Mouse (Mus musculus): Measurements from ENCODE around the gene Depdc1b. TPM values are rescaled to one million over a fixed set of nuclear protein-coding genes. Genes with fewer than 3 reads are reported as not detected.

Depdc1b gene
- total RNA-seq, 2 experiments from 2014 or later = 4.9 to 7.9 TPM

DNA sequence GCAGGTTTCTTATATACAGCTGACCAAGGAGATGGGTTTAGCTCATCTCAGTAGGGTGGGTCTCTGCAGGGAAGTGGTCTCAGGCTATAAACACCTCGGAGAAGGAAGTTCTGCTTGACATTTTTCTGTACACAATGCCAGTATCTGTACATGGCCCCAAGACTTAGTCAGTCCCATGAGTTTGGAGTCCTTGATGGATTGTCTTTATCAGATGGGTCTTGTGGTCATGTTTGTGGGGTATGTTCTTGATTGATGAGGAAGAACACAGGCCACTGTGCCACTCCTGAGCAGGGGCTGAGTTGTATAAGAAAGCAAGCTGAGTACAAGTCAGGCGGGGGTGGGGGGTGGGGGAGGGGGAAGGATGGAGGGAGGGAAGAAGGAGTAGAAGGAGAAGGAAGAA is 11.5 kb upstream of the Depdc1b start:
- DNase-seq (ENCODE audit: low spot score in 2 of 2) = no peak

DNA sequence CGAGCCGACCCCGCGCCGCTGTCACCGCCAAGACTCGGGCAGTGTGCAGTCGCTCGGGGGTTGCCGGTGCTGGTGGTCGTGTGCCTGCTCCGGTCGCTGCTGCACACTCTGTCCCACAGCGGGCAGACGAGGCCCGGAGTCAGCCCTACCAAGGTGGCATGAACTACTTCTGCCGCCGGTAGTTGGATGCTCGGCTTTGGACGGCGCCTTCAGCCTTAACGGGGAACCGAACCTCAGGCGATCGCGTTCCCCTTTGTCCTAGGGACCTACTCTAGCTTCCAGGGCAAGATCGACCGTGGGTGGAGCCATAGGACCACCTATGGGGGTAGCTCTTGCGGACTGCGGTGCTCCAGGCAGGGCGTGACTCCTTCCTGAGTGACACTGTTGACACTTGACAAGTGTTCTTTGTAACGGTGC is 363 bp downstream of the Depdc1b start:
- no peak for DNase-seq (ENCODE audit: low spot score in 2 of 2)

DNA sequence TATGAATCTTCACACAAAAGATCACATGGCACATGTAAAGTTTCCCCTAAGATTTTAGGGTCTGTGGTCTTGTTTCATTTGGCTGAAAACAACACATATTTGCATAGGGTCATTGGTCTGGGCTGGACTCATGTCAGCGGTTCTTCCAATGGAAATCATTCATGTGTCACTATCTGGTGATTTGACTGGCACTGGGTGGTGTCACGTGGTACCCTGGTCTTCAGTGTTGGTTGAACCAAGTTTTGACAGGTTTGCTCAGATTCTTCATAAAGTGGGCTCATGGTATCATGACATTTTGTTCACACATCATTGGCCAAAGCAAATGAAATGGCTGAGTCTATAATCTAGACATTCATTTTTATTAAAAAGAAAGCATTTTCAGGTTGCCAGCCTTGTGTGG is 1.3 kb downstream of the Depdc1b start:
- no peak for DNase-seq (ENCODE audit: low spot score in 2 of 2)

DNA sequence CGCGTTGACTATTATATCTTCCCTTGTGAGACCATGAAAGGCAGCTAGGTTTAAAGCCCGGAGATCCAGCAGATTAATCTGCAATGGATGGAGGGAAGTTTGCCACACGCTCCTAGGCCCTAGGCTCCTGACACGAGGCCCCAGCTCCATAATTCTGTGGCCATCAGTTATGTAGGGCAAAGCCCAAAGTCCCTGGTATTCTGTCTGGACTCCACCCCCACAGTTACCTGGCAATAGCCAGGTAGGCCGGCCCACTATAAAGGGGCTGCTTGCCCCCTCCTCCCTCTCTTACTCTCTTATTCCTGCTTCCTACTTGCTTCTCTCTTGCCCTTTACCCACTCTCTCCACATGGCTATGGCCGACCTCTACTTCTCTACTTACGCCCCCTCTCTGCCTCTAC is 2.9 kb downstream of the Depdc1b start:
- no peak for DNase-seq (ENCODE audit: low spot score in 2 of 2)

DNA sequence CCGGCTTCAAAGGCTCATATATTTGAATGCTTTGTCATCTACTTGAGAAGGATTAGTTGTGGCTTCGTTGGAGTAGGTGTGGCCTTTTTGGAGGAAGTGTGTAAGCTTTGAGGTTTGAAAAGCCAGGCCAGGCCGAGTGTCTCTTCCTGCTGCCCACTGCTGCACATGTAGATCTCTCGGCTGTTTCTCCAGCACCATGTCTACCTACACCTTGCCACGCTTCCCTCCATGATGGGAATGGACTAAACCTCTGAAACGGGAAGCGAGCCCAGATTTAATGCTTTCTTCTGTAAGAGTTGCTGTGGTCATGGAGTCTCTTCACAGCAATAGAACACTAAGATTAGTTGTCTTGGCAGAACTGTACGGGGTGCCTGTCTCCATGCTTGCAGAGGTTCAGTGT is 4.1 kb downstream of the Depdc1b start:
- no peak for DNase-seq (ENCODE audit: low spot score in 2 of 2)

DNA sequence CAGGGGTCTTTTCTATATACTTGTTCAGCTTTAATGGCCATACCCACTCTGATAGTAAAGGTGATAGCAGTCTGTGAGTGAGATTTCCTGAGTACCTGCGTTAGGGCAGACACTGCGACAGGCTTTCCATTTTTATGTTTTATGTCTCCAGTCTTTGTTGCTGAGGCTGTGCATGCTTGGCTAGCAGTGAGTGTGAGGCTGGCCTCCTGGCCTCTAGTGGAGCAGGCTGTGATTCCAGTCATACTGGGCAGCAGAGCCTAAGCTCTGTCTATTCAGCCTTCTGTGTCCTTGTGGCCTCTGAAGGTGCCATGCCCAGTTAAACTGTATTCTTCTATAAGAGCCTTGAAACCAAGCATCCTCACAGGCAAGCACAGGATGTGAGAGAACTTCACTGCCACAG is 6.3 kb downstream of the Depdc1b start:
- no peak for DNase-seq (ENCODE audit: low spot score in 2 of 2)

DNA sequence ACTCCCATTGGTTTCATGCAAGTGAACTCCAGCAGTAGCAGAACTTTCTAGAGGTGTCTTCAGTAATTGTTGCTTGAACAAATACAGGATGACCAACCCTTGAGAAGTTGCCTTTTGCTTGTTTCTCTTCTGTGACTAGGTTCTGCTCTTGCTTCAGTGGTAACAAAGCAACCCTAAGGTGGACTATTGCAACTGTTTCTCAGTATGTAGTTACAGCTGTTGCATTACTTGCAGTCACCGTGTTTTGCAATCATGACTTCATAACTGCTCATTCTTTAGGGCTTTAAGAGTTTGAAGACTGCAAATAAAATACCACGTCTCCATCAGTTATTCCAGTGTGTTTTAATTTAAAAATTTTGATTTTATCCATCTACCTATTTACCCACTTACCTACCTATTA is 7.2 kb downstream of the Depdc1b start:
- no peak for DNase-seq (ENCODE audit: low spot score in 2 of 2)

DNA sequence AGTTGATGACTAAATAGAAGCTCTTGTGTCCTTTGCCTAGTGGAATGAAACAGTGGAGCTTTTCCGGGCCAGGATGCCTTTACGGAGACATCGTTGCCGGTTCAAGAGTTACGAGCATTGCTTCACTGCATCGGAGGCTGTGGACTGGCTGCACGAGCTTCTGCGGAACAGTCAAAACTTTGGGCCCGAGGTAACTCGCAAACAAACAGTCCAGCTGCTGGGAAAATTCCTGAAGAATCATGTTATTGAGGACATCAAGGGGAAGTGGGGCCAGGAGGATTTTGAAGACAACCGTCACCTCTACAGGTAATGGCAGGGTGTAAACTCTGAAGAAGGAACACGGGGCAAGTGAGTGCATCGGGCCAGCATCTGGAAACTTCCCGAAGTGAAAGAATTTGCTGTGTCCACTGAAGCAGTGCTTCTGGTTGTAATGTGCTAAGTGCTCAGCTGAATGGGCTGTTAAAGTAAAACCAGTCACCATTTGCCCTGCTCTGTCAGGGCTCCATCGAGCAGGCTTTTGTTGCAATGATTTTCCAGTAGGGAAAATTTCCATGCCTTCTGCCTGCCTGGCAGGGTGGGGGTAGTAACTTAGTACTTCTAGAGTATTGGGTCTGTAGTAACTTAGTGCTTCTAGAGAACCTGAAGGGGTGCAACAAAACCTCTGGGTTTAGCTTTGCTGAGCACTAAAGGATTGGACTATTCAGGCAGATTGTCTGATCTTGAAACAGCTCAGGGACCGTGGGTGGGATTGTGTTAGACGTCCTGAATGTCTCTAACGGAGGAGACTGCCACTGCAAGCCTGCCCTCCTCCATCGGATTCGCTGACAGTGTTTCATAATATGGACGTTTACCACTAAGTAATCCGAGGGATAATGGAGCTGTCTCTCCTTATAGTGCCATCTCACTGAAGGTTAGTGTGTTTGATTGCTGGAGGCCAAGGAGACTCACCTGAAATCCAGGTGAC is 8.0 kb downstream of the Depdc1b start:
- DNase-seq (ENCODE audit: low spot score in 2 of 2) = no peak

DNA sequence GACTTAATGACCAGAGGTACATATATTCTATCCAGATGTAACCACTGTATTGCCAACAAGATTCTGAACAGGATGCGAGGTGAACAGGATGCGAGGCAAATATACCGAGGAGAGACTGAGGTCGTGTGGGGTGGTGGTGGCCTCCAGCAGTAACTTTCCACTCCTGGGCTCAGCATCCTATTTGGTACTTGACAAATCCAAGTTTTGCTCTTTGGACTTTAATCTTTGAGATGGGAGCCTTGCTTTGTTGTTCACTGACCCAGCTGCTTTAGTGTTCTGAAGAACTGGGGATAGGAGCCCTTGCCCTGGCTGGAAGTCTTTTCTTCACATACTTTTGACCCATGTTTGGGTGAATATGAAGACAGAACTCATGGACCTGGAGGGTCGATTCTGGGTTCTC is 9.7 kb downstream of the Depdc1b start:
- no peak for DNase-seq (ENCODE audit: low spot score in 2 of 2)

DNA sequence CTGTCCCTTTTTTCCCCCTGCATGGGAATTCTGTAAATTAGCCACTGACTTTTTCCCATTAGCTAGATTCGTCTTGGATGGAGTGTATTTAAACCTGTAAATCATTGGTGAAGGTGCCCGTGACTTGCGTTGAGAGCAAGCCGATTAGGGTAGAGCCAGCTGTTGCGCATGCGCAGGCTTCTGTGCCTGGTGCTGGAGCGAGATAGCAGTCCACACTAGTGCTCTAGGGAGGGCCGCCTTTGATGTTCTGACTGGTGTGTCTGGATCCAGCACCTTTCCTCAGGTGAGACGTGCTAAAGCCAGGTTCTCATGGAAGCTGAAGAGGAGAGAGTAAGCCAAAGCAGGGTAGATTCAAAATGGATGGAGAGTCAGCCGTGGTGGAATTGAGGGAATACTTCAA is 10.2 kb downstream of the Depdc1b start:
- DNase-seq (ENCODE audit: low spot score in 2 of 2) = no peak

DNA sequence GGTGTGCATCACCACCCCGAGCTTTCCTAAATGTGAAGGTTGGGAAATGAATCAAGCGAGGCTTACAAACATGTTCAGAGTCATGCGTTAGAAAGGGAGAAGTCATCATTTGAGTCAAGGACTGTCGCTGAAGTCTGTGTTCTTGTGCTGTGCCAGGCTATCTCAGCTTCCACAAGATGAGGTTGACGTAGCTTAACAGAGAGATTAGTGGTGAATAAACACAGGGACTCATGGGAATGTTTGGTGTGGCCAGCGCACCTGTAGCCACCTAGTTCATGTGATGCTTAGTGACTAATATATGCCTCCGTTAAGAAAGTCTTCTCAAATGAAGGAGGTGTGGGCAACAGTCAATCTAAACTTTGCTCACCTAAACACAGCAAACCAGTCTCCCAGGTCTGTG is 10.9 kb downstream of the Depdc1b start:
- DNase-seq (ENCODE audit: low spot score in 2 of 2) = no peak

DNA sequence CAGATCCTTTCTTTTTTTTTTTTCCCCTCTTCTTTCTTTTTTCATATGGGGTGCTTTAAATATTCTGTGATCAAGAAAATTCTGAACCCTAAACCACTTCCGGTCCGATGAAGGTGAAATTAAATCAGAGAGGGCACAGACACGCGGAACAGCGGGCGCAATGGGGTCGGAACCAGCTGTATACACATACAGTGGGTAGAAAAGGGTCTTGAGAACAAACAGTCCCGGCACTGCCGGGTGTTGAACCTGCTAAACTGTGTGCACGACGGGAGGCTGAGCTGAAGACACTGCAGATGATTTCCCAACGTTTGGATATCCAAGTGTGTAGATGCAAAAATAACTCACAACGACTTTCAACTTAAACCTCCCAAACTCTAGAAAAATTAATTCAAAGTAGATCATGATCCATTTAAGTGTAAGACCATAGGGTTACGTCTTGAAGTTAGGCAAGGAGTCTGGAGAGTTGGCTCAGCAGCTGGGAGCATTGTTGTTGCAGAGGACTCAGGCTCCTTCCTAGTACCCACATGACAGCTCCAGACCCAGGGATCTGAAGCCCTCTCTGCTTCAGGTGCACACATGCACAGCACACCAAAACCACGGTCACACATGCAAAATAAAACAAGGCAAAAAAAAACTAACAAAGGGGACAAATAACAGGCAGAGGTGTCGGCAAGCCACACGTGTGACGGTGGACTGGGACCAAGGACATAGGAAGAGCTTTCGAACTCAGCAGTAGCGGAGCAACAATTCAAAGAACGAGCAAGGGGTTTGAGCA is 12.5 kb downstream of the Depdc1b start:
- no peak for DNase-seq (ENCODE audit: low spot score in 2 of 2)

DNA sequence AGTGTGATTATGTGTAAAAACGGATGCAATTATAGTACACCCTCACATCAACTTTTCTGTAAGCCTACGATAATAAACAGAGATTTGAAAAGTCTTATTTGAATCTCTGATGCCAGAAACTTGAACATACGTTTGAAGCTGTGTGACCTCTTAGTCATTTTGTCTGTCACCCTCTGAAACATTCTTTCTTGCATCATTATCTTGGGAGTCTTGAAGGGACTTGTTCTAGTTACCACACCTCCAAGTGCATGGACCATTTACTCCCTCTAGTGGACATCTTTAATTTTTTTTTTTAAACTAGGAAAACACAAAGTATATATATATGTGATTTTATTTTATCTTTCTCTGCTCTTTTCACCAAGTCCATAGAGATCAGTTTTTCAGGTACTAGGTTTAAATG is 13.6 kb downstream of the Depdc1b start:
- DNase-seq (ENCODE audit: low spot score in 2 of 2) = no peak

DNA sequence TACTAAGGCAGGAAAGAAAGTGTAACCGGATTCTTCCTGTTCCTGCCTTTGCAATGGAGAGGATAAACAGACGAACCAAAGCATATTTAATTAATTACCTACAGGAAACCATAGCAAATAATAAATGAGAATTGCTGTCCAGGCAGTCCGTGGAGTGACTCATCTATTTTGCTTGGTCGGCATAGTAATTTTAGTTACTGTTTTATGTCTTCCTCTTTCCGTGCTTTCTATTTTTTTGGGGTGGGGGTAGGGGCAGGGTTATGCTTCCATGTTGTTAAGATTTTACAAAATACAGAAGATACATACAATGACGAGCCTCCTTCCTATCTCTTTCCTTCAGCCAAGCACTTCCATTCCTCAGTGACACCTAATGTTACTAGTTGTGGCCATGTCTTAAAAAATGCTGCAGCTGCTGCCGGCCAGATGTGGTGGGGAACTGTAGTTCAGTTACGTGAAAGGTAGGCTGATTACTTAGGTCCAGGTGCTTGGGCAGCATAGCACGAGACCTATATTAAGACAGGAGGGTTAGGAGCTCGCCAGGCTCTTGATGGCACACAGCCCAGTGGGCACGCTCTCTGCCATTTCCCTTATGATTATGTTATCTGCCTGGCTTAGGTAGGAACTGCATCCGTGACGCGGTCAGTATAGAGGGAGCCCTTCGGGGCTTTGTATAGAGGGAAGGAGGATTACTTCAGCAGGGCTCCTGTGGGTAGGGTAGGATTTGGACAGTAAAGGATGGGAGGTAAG is 19.3 kb downstream of the Depdc1b start:
- no peak for DNase-seq (ENCODE audit: low spot score in 2 of 2)

DNA sequence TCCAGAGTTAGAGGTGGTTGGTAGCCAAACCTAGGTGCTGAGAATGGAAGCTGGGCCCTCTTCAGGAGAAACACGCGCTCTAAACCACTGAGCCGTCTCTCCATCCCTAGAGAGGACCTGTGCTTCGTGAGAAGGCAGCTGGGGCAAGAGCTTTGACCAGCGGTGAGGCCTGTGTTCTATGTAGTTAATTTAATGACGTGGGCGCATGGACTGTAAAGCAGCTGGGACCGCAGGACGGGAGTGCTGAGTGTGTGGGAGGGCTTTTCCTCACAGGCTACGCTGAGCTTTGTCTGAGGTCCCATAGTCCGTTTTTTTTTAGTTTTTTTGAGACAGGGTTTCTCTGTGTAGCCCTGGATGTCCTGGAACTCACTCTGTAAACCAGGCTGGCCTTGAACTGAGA is 20.1 kb downstream of the Depdc1b start:
- DNase-seq (ENCODE audit: low spot score in 2 of 2) = no peak

DNA sequence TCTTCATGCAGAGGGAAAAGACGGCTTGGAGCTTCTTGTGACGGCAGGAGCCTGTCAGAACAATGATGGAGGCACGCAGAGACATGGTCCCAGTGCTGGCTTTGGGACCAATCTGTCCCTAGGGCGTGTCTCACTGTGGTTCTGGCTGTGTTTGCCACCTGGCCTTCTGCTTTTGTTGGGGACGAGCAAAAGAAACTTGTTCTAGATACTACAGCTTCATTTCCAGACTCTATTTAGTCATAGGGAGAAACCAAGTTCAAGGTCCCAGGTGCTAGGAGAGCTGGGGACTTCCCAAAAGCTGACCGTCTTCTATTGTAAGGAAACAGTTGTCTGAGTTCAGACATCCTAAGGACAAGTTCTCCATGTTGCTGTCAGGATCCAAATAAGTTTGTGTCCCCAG is 21.2 kb downstream of the Depdc1b start:
- no peak for DNase-seq (ENCODE audit: low spot score in 2 of 2)

DNA sequence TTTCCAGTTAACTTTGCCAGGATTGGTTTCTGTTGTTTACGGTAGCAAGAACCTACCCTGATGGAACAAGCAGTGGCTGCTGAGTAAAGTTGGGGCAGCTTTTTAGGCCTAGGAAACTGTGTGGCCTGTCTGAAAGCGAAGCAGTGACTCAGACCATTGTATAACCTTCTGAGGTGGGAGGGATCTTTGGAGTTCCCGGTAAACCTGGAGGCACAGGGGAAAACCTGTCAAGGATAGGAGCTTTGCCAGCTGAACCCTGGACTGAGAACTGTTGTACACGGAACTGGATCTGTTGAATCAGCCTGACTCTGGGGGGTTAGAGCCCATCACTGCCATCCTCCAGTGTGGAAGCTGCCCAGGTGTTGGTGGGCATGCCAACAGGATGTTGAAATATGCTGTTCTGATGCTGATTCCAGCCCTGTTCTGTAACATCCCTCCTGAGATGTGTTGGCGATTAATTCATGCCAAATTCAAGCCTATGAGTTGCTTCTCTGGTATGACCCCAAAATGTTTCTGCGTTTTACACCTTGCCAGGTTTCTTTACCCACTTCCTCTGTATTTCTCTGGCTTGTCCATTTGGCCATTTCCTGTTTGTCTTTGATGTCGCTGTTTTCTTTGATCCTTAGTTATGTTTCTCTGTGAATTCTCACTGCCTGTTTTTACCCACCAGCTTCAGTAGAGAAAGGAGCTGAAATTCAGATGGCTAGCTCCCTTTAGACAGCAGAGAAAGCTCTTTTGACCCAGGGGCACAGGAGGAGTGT is 22.1 kb downstream of the Depdc1b start:
- DNase-seq (ENCODE audit: low spot score in 2 of 2) = no peak

DNA sequence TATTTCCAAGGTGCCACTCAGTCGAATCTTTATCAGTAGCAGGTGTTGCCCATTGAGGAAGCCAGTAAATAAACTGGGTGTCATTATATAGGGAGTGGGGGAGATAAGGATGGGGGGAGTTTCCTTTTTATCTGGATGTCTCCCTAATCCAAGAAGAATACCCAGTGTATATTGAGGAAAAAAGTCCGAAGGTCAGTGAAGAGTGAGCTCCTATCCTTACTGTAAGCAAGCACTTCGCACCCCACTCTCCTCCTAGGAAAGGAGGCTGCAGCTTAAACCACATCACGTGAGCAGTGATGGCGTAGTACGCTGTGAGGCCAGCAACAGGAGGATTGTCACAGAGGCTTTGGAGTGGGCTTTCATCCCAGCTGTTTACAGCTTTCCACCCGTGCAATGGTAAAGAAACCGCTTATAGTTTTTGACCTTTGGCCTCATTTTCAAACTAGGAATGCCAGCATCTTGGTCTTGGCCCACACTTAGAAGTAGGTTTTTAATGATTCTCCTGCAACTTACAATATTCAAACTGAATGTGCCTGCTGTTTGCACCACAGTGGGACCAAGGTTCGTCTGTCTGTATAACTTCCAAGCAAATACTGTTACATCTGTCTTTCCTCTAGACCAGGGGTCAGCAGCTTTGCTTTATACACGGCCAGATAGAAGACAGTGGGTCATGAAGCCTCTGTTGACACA is 23.9 kb downstream of the Depdc1b start:
- DNase-seq (ENCODE audit: low spot score in 2 of 2) = no peak

DNA sequence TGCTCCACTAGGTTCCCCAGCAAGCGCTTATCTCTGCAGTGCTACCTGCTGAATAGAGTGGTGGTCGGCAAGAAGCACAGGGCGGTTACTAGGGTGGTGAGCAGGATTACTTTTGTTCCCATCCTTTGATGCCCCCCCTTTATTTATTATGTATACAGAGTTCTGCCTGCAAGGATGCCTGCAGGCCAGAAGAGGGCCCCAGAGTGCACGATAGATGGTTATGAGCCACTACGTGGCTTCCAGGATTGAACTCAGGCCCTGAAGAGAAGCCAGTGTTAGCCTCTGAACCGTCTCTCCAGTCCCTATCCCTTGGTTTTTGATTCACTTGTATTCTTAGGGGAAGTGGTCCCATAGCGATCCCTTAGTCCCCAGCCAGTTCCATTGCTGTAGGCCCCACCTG is 25.5 kb downstream of the Depdc1b start:
- no peak for DNase-seq (ENCODE audit: low spot score in 2 of 2)

DNA sequence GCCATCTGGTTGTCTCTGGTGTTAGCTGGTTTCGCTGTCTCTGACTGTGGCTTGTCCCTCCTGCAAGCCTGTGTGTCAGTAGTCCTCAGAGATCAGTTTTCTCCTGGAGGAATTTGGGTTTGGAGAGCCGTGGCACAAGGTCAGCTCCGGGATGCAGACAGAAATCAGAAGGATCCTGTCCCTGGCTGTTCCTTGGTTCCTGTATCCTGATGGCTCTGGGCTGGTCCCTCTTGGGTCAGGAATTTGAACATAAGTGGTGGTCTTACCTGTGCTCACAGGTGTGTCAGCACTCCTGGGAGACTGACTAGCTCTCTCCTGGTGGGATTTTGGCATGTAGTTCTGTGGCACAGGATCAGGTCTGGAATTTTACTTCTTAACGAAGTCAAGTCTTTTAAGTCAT is 29.6 kb downstream of the Depdc1b start:
- DNase-seq (ENCODE audit: low spot score in 2 of 2) = no peak
